Mouse (Mus musculus) kidney, embryonic 14.5 days (tissue): ENCODE data around the gene Gkap1. TPM values are rescaled to one million over a fixed set of nuclear protein-coding genes. Genes with fewer than 3 reads are reported as not detected.

Experiments
- ATAC-seq: fragments of 200-750 bp; cut with Nextera tagmentation; 2 replicates; pipeline ENCODE4 v1.8.0; 2017; ENCODE audit warnings: moderate number of reproducible peaks, mild to moderate bottlenecking, moderate TSS enrichment, moderate library complexity; ENCODE audit not compliant: low FRiP score, low TSS enrichment
- H3K27ac ChIP-seq: fragments of 300-500 bp; sonication (generic); 2 replicates; pipeline ENCODE4 v1.5.1; 2014; ENCODE audit warnings: low read depth, mild to moderate bottlenecking, low read length, moderate library complexity, mixed read lengths
- H3K27me3 ChIP-seq: fragments of 300-500 bp; sonication (generic); 2 replicates; pipeline ENCODE4 v1.6.1; 2014; ENCODE audit warnings: mild to moderate bottlenecking, low read length; ENCODE audit not compliant: control insufficient read depth, insufficient read depth
- H3K36me3 ChIP-seq: fragments of 300-500 bp; sonication (generic); 2 replicates; pipeline ENCODE4 v1.6.1; 2014; ENCODE audit warnings: low read length, mixed read lengths; ENCODE audit not compliant: control insufficient read depth, insufficient read depth
- H3K4me1 ChIP-seq: fragments of 300-500 bp; sonication (generic); 2 replicates; pipeline ENCODE4 v1.6.1; 2014; ENCODE audit warnings: low read length, mixed read lengths; ENCODE audit not compliant: control insufficient read depth, insufficient read depth
- H3K4me2 ChIP-seq: fragments of 300-500 bp; sonication (generic); replicated peaks from 2 replicates; pipeline ENCODE4 v1.6.1; 2014; ENCODE audit warnings: low read depth, mild to moderate bottlenecking, low read length
- H3K4me3 ChIP-seq: fragments of 300-500 bp; sonication (generic); 2 replicates; pipeline ENCODE4 v1.5.1; 2014; ENCODE audit warnings: mild to moderate bottlenecking, low read length
- H3K9ac ChIP-seq: fragments of 300-500 bp; sonication (generic); 2 replicates; pipeline ENCODE4 v1.6.1; 2014; ENCODE audit warnings: low read depth, mild to moderate bottlenecking, low read length, moderate library complexity
- H3K9me3 ChIP-seq: fragments of 300-500 bp; sonication (generic); 2 replicates; pipeline ENCODE4 v1.6.1; 2016; ENCODE audit warnings: low read length; ENCODE audit not compliant: control insufficient read depth
- WGBS: fragments of 180-500 bp; shearing (Covaris S2); extraction: QIAGEN DNeasy Blood & Tissue Kit; methylation state at CpG from one replicate; pipeline ENCODE4 v1.1.7; 2014; 5-methylcytosine and 5-hydroxymethylcytosine counted together
- polyA plus RNA-seq: library from polyadenylated mRNA; unstranded; fragments of >200 nt; fragmentation: Nextera tagmentation; extraction: Ambion mirVana; gene quantifications from 2 replicates; pipeline ENCODE4 v1.2.1, GENCODE M21; 2014

The Gkap1 gene
- polyA plus RNA-seq, 1 experiment from 2014 or later = 26.9 TPM

GRCm38 (mm10) chr13:58215253-58215591, 60.3 kb downstream of the Gkap1 start:
- H3K27ac ChIP-seq = peak overlapping the region; percentile 74
- H3K4me1 ChIP-seq = peaks cover 26% of the 10 kb centered on the region
- peak overlapping the region; percentile 86 for H3K4me2 ChIP-seq
- no peaks in the 10 kb centered on the region for H3K27me3 ChIP-seq
- H3K9ac ChIP-seq = peak overlapping the region; percentile 97
- H3K4me3 ChIP-seq = peak overlapping the region; percentile 99
- no peaks in the 10 kb centered on the region for H3K36me3 ChIP-seq
- under 1% methylated on average over 41 of the region's 48 CpGs for WGBS
- H3K9me3 ChIP-seq = no peaks in the 10 kb centered on the region
- ATAC-seq = peak; percentile 85

GRCm38 (mm10) chr13:58214346-58215252, 60.9 kb downstream of the Gkap1 start:
- Histone ChIP-seq H3K36me3 (no peaks in the 10 kb centered on the region), H3K9me3 (no peaks in the 10 kb centered on the region), H3K4me3 (peak overlapping the region; percentile 99), H3K4me2 (peak overlapping the region; percentile 86), H3K4me1 (peaks cover 26% of the 10 kb centered on the region), H3K27me3 (no peaks in the 10 kb centered on the region), H3K27ac (peak overlapping the region; percentile 74), H3K9ac (peak overlapping the region; percentile 97)
- ATAC-seq = peak; percentile 79
- 2% methylated on average over 31 of the region's 49 CpGs for WGBS

GRCm38 (mm10) chr13:58213801-58214200, 61.7 kb downstream of the Gkap1 start:
- H3K4me1 ChIP-seq = peaks cover 26% of the 10 kb centered on the region
- no peaks in the 10 kb centered on the region for H3K9me3 ChIP-seq
- no peak overlapping the region for H3K27ac ChIP-seq
- H3K4me3 ChIP-seq = peak overlapping the region; percentile 99; the same call in 1 of the 2 replicates
- H3K9ac ChIP-seq = peak overlapping the region; percentile 97; the same call in 1 of the 2 replicates
- H3K4me2 ChIP-seq = peak overlapping the region; percentile 86
- H3K27me3 ChIP-seq = no peaks in the 10 kb centered on the region
- WGBS = 48% methylated on average over 8 of the region's 8 CpGs
- H3K36me3 ChIP-seq = no peaks in the 10 kb centered on the region
- ATAC-seq = no peak

- Histone ChIP-seq H3K27ac (no peak overlapping the region), H3K9me3 (no peaks in the 10 kb centered on the region), H3K27me3 (no peaks in the 10 kb centered on the region), H3K4me2 (no peak overlapping the region), H3K36me3 (no peaks in the 10 kb centered on the region), H3K4me1 (peaks cover 26% of the 10 kb centered on the region), H3K9ac (no peak overlapping the region), H3K4me3 (no peak overlapping the region)
- ATAC-seq = no peak
- WGBS = 81% methylated on average over 2 of the region's 2 CpGs
Measured at GRCm38 (mm10) chr13:58212530-58212929, 63.0 kb downstream of the Gkap1 start.

GRCm38 (mm10) chr13:58210441-58210840, 65.1 kb downstream of the Gkap1 start:
- Histone ChIP-seq H3K36me3 (no peaks in the 10 kb centered on the region), H3K4me1 (peaks cover 18% of the 10 kb centered on the region), H3K4me3 (no peak overlapping the region), H3K27me3 (no peaks in the 10 kb centered on the region), H3K9ac (no peak overlapping the region), H3K9me3 (no peaks in the 10 kb centered on the region), H3K27ac (no peak overlapping the region), H3K4me2 (no peak overlapping the region)
- 85% methylated on average over 5 of the region's 5 CpGs for WGBS
- ATAC-seq = no peak

- no peak overlapping the region for H3K9ac ChIP-seq
- no peaks in the 10 kb centered on the region for H3K36me3 ChIP-seq
- 83% methylated on average over 4 of the region's 4 CpGs for WGBS
- H3K27me3 ChIP-seq = no peaks in the 10 kb centered on the region
- no peak for ATAC-seq
- no peaks in the 10 kb centered on the region for H3K4me1 ChIP-seq
- H3K27ac ChIP-seq = no peak overlapping the region
- no peak overlapping the region for H3K4me3 ChIP-seq
- H3K9me3 ChIP-seq = no peaks in the 10 kb centered on the region
- H3K4me2 ChIP-seq = no peak overlapping the region
Measured at GRCm38 (mm10) chr13:58206084-58206483, 69.4 kb downstream of the Gkap1 start.

GRCm38 (mm10) chr13:58204986-58205385, 70.5 kb downstream of the Gkap1 start:
- H3K36me3 ChIP-seq = no peaks in the 10 kb centered on the region
- H3K27ac ChIP-seq = no peak overlapping the region
- H3K27me3 ChIP-seq = no peaks in the 10 kb centered on the region
- H3K9me3 ChIP-seq = no peaks in the 10 kb centered on the region
- no peak overlapping the region for H3K4me2 ChIP-seq
- H3K4me1 ChIP-seq = no peaks in the 10 kb centered on the region
- H3K9ac ChIP-seq = no peak overlapping the region
- whole genome bisulfite sequencing = 74% methylated on average over 4 of the region's 4 CpGs
- H3K4me3 ChIP-seq = no peak overlapping the region
- no peak for ATAC-seq

GRCm38 (mm10) chr13:58204202-58204601, 71.3 kb downstream of the Gkap1 start:
- Histone ChIP-seq H3K36me3 (no peaks in the 10 kb centered on the region), H3K9ac (no peak overlapping the region), H3K4me1 (no peaks in the 10 kb centered on the region), H3K27me3 (no peaks in the 10 kb centered on the region), H3K27ac (no peak overlapping the region), H3K4me2 (no peak overlapping the region), H3K4me3 (no peak overlapping the region), H3K9me3 (no peaks in the 10 kb centered on the region)
- ATAC-seq = no peak
- WGBS = 94% methylated on average over 3 of the region's 3 CpGs

- no peaks in the 10 kb centered on the region for H3K4me1 ChIP-seq
- H3K27ac ChIP-seq = no peak overlapping the region
- no peak overlapping the region for H3K4me3 ChIP-seq
- H3K9me3 ChIP-seq = no peaks in the 10 kb centered on the region
- no peak for ATAC-seq
- peaks cover under 1% of the 10 kb centered on the region; the same call in 1 of the 2 replicates for H3K36me3 ChIP-seq
- WGBS = 87% methylated on average over 1 of the region's 1 CpGs
- H3K27me3 ChIP-seq = no peaks in the 10 kb centered on the region
- H3K9ac ChIP-seq = no peak overlapping the region
- no peak overlapping the region for H3K4me2 ChIP-seq
Measured at GRCm38 (mm10) chr13:58202903-58203302, 72.6 kb downstream of the Gkap1 start.
